Mouse (Mus musculus): ENCODE data around the gene Hdgfl3. TPM values are rescaled to one million over a fixed set of nuclear protein-coding genes. Genes with fewer than 3 reads are reported as not detected.
"Not testable (repeated sequence)": the region's sequence is repeated elsewhere in the genome, so short reads cannot be mapped to it uniquely, and the experiment has no call there.

Hdgfl3 gene
- polyA plus RNA-seq, 1 experiment from 2014 or later: 45.7 TPM

- H3K27me3 ChIP-seq (ENCODE audit: control insufficient read depth, insufficient read depth, low read length); H3K27ac ChIP-seq (ENCODE audit: low read depth, low read length); H3K9ac ChIP-seq (ENCODE audit: low read length); H3K4me1 ChIP-seq (replicated peaks; ENCODE audit: control insufficient read depth, insufficient read depth, low read length); H3K9me3 ChIP-seq (ENCODE audit: control insufficient read depth, low read length); H3K4me2 ChIP-seq (ENCODE audit: low read depth, low read length, severe bottlenecking); DNase-seq (ENCODE audit: low spot score); H3K36me3 ChIP-seq (ENCODE audit: control insufficient read depth, insufficient read depth, low read length); ATAC-seq (replicated peaks; ENCODE audit: low FRiP score); H3K4me3 ChIP-seq (ENCODE audit: low read depth, low read length): not testable (repeated sequence)
- WGBS: 89% methylated on average over 5 of the region's 5 CpGs
Measured at GRCm38 (mm10) chr7:81837771-81838170, 96.5 kb downstream of the Hdgfl3 start.

- Histone ChIP-seq H3K4me2 (ENCODE audit: low read depth, low read length, severe bottlenecking) (no peak overlapping the region), H3K9me3 (ENCODE audit: control insufficient read depth, low read length) (no peaks in the 10 kb centered on the region), H3K27me3 (ENCODE audit: control insufficient read depth, insufficient read depth, low read length) (no peaks in the 10 kb centered on the region), H3K4me1 (replicated peaks; ENCODE audit: control insufficient read depth, insufficient read depth, low read length) (no peaks in the 10 kb centered on the region), H3K4me3 (ENCODE audit: low read depth, low read length) (no peak overlapping the region), H3K36me3 (ENCODE audit: control insufficient read depth, insufficient read depth, low read length) (no peaks in the 10 kb centered on the region), H3K27ac (ENCODE audit: low read depth, low read length) (no peak overlapping the region), H3K9ac (ENCODE audit: low read length) (no peak overlapping the region)
- ATAC-seq (replicated peaks; ENCODE audit: low FRiP score) (no peak), DNase-seq (ENCODE audit: low spot score) (no peak)
- 84% methylated on average over 5 of the region's 5 CpGs for WGBS
Measured at GRCm38 (mm10) chr7:81835430-81835829, 98.8 kb downstream of the Hdgfl3 start.

GRCm38 (mm10) chr7:81834847-81835246, 99.4 kb downstream of the Hdgfl3 start:
- Histone ChIP-seq H3K27ac (ENCODE audit: low read depth, low read length) (no peak overlapping the region), H3K27me3 (ENCODE audit: control insufficient read depth, insufficient read depth, low read length) (no peaks in the 10 kb centered on the region), H3K9me3 (ENCODE audit: control insufficient read depth, low read length) (no peaks in the 10 kb centered on the region), H3K4me1 (replicated peaks; ENCODE audit: control insufficient read depth, insufficient read depth, low read length) (no peaks in the 10 kb centered on the region), H3K4me3 (ENCODE audit: low read depth, low read length) (no peak overlapping the region), H3K36me3 (ENCODE audit: control insufficient read depth, insufficient read depth, low read length) (no peaks in the 10 kb centered on the region), H3K9ac (ENCODE audit: low read length) (no peak overlapping the region), H3K4me2 (ENCODE audit: low read depth, low read length, severe bottlenecking) (no peak overlapping the region)
- ATAC-seq (replicated peaks; ENCODE audit: low FRiP score) (no peak), DNase-seq (ENCODE audit: low spot score) (no peak)

Other genes with a start within 250 kb of the Hdgfl3 start
- 29.7 and 30.1 TPM in 2 replicates for gene Homer2, start 226.9 kb downstream of the Hdgfl3 start, polyA plus RNA-seq (2014; fragmentation: Nextera tagmentation; extraction: Ambion mirVana)
- 117 and 130 TPM in 2 replicates for gene Ramac, start 171.5 kb downstream of the Hdgfl3 start, polyA plus RNA-seq (2014; fragmentation: Nextera tagmentation; extraction: Ambion mirVana)
- 31.9 and 41.2 TPM in 2 replicates for gene 3110040N11Rik, start 145.0 kb downstream of the Hdgfl3 start, polyA plus RNA-seq (2014; fragmentation: Nextera tagmentation; extraction: Ambion mirVana)
- gene Btbd1, start 105.0 kb downstream of the Hdgfl3 start, polyA plus RNA-seq (2014; fragmentation: Nextera tagmentation; extraction: Ambion mirVana): 97.6 and 102 TPM in 2 replicates
- not detected in 2 replicates for gene Gm10160, start 78.7 kb downstream of the Hdgfl3 start, polyA plus RNA-seq (2014; fragmentation: Nextera tagmentation; extraction: Ambion mirVana)
- gene Tm6sf1, start 75.5 kb downstream of the Hdgfl3 start, polyA plus RNA-seq (2014; fragmentation: Nextera tagmentation; extraction: Ambion mirVana): 11.4 and 14.3 TPM in 2 replicates
- gene Bnc1, start 57.8 kb upstream of the Hdgfl3 start, polyA plus RNA-seq (2014; fragmentation: Nextera tagmentation; extraction: Ambion mirVana): 0.64 and 0.76 TPM in 2 replicates
- 13.8 and 15.4 TPM in 2 replicates for gene Sh3gl3, start 239.4 kb upstream of the Hdgfl3 start, polyA plus RNA-seq (2014; fragmentation: Nextera tagmentation; extraction: Ambion mirVana)

Measured in forebrain, embryonic 11.5 days (tissue).